Mouse (Mus musculus) megakaryocyte, embryonic 14.5 days (primary cell): Measurements from ENCODE around the gene Rere. TPM values are rescaled to one million over a fixed set of nuclear protein-coding genes. Genes with fewer than 3 reads are reported as not detected.

Experiments
- H3K27me3 ChIP-seq: replicated peaks from 2 replicates; pipeline ENCODE3; 2012; ENCODE audit warnings: inconsistent platforms
- H3K36me3 ChIP-seq: replicated peaks from 2 replicates; pipeline ENCODE3; 2012; ENCODE audit warnings: low read length, inconsistent platforms, mixed read lengths
- H3K4me1 ChIP-seq: 2 replicates; pipeline ENCODE4 v1.6.1; 2012; ENCODE audit warnings: inconsistent platforms
- H3K4me3 ChIP-seq: replicated peaks from 2 replicates; pipeline ENCODE3; 2012; ENCODE audit warnings: moderate library complexity, mild to moderate bottlenecking, inconsistent platforms
- H3K9me3 ChIP-seq: 2 replicates; pipeline ENCODE4 v1.6.1; 2012; ENCODE audit warnings: inconsistent platforms
- FLI1 ChIP-seq: IDR thresholded peaks from 2 replicates; pipeline ENCODE4 v1.6.1; 2012; ENCODE audit warnings: low read length, inconsistent platforms, mixed read lengths
- GATA1 ChIP-seq: IDR thresholded peaks from 3 replicates; pipeline ENCODE4 v1.6.1; 2012; ENCODE audit warnings: mixed read lengths, low read length, inconsistent platforms, borderline replicate concordance
- polyA plus RNA-seq: library from polyadenylated mRNA; stranded (reverse); fragments of >175 nt; gene quantifications from 2 replicates; pipeline ENCODE4 v1.2.3, GENCODE M21; 2012; ENCODE audit warnings: low replicate concordance; ENCODE audit not compliant: insufficient read depth

The Rere gene
- polyA plus RNA-seq, 1 experiment, result 39.0 TPM

GRCm38 (mm10) chr4:150455750-150456149 is 174.3 kb downstream of the Rere start:
- TF ChIP-seq GATA1 (no peak), FLI1 (no peak)
- no peaks in the 10 kb centered on the region for H3K27me3 ChIP-seq
- no peaks in the 10 kb centered on the region for H3K9me3 ChIP-seq
- peaks cover 45% of the 10 kb centered on the region for H3K36me3 ChIP-seq
- H3K4me1 ChIP-seq, result peaks cover 100% of the 10 kb centered on the region
- no peak overlapping the region for H3K4me3 ChIP-seq

- H3K9me3 ChIP-seq, result no peaks in the 10 kb centered on the region
- no peak for TF ChIP-seq GATA1
- no peak for TF ChIP-seq FLI1
- peak overlapping the region; percentile 18 for H3K4me3 ChIP-seq
- peaks cover 48% of the 10 kb centered on the region for H3K36me3 ChIP-seq
- peaks cover 100% of the 10 kb centered on the region for H3K4me1 ChIP-seq
- H3K27me3 ChIP-seq, result no peaks in the 10 kb centered on the region
These were observed 175.0 kb downstream of the Rere start for GRCm38 (mm10) chr4:150456452-150456851.

- Histone ChIP-seq H3K9me3 (no peaks in the 10 kb centered on the region), H3K36me3 (peaks cover 48% of the 10 kb centered on the region), H3K27me3 (no peaks in the 10 kb centered on the region), H3K4me3 (no peak overlapping the region), H3K4me1 (peaks cover 99% of the 10 kb centered on the region)
- no peak for TF ChIP-seq FLI1
- TF ChIP-seq GATA1, result no peak
These were observed 175.4 kb downstream of the Rere start for GRCm38 (mm10) chr4:150456886-150457285.

- Histone ChIP-seq H3K36me3 (peaks cover 44% of the 10 kb centered on the region), H3K4me1 (peaks cover 99% of the 10 kb centered on the region), H3K27me3 (no peaks in the 10 kb centered on the region), H3K4me3 (peak overlapping the region; percentile 60), H3K9me3 (no peaks in the 10 kb centered on the region)
- TF ChIP-seq FLI1 (no peak), GATA1 (no peak)
These were observed 175.9 kb downstream of the Rere start for GRCm38 (mm10) chr4:150457353-150457752.

- H3K4me3 ChIP-seq, result no peak overlapping the region
- TF ChIP-seq GATA1 (no peak), FLI1 (no peak)
- no peaks in the 10 kb centered on the region for H3K27me3 ChIP-seq
- peaks cover 42% of the 10 kb centered on the region for H3K36me3 ChIP-seq
- no peaks in the 10 kb centered on the region for H3K9me3 ChIP-seq
- peaks cover 99% of the 10 kb centered on the region for H3K4me1 ChIP-seq
These were observed 176.3 kb downstream of the Rere start for GRCm38 (mm10) chr4:150457771-150458170.

GRCm38 (mm10) chr4:150459022-150459794 is 177.8 kb downstream of the Rere start:
- Histone ChIP-seq H3K9me3 (no peaks in the 10 kb centered on the region), H3K36me3 (peaks cover 43% of the 10 kb centered on the region), H3K27me3 (no peaks in the 10 kb centered on the region), H3K4me1 (peaks cover 99% of the 10 kb centered on the region), H3K4me3 (peak overlapping the region; percentile 81)
- no peak for TF ChIP-seq FLI1
- no peak for TF ChIP-seq GATA1

GRCm38 (mm10) chr4:150460451-150460850 is 179.0 kb downstream of the Rere start:
- H3K27me3 ChIP-seq, result no peaks in the 10 kb centered on the region
- peak overlapping the region; percentile 88 for H3K4me3 ChIP-seq
- peaks cover 99% of the 10 kb centered on the region for H3K4me1 ChIP-seq
- H3K36me3 ChIP-seq, result peaks cover 46% of the 10 kb centered on the region
- TF ChIP-seq FLI1, result no peak
- no peak for TF ChIP-seq GATA1
- H3K9me3 ChIP-seq, result no peaks in the 10 kb centered on the region

- Histone ChIP-seq H3K4me3 (peak overlapping the region; percentile 84), H3K36me3 (peaks cover 43% of the 10 kb centered on the region), H3K9me3 (no peaks in the 10 kb centered on the region), H3K4me1 (peaks cover 97% of the 10 kb centered on the region), H3K27me3 (no peaks in the 10 kb centered on the region)
- TF ChIP-seq GATA1 (no peak), FLI1 (no peak)
These were observed 179.6 kb downstream of the Rere start for GRCm38 (mm10) chr4:150461011-150461410.

GRCm38 (mm10) chr4:150461427-150462189 is 180.2 kb downstream of the Rere start:
- Histone ChIP-seq H3K27me3 (no peaks in the 10 kb centered on the region), H3K4me1 (peaks cover 97% of the 10 kb centered on the region), H3K36me3 (peaks cover 43% of the 10 kb centered on the region), H3K9me3 (no peaks in the 10 kb centered on the region), H3K4me3 (peak overlapping the region; percentile 84)
- peak; percentile 81; the same call in 1 of the 3 replicates for TF ChIP-seq GATA1
- TF ChIP-seq FLI1, result no peak

- Histone ChIP-seq H3K4me1 (peaks cover 97% of the 10 kb centered on the region), H3K36me3 (peaks cover 39% of the 10 kb centered on the region), H3K4me3 (peak overlapping the region; percentile 88), H3K9me3 (no peaks in the 10 kb centered on the region), H3K27me3 (no peaks in the 10 kb centered on the region)
- TF ChIP-seq FLI1, result no peak
- no peak for TF ChIP-seq GATA1
These were observed 180.9 kb downstream of the Rere start for GRCm38 (mm10) chr4:150462367-150462766.
